Mouse (Mus musculus) erythroblast, embryonic 14.5 days (primary cell): ENCODE results near the gene Tm4sf20.

Source experiments
- GATA1 ChIP-seq: IDR thresholded peaks from 2 replicates; pipeline ENCODE4 v1.6.1; 2012; ENCODE audit warnings: low read length, inconsistent platforms, mixed read lengths
- TAL1 ChIP-seq: IDR thresholded peaks from 3 replicates; pipeline ENCODE4 v1.6.1; 2012; ENCODE audit warnings: low read length, inconsistent platforms, mixed read lengths

DNA sequence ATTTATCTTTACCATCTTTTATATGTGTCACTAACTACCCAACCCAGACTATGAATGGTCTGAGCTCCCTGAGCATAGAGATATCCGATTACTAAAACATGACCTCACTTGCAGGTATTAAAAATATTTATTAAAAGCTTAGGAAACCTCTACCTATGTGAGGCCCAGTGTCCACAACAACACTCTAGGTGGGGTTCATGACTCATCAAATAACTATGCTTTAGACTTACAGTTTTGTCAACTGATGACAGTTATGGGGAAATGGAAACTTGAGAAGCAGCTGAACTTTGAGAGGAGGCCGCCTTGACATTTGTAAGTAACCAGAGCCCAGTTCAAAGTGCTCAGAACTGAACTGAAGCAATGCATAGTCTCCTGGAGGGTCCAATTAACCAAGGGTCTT, 26.9 kb upstream of the Tm4sf20 start:
- TF ChIP-seq TAL1 (no peak), GATA1 (no peak)
